ENCODE assay signal across 13 mouse cellular contexts in the genomic region with DNA sequence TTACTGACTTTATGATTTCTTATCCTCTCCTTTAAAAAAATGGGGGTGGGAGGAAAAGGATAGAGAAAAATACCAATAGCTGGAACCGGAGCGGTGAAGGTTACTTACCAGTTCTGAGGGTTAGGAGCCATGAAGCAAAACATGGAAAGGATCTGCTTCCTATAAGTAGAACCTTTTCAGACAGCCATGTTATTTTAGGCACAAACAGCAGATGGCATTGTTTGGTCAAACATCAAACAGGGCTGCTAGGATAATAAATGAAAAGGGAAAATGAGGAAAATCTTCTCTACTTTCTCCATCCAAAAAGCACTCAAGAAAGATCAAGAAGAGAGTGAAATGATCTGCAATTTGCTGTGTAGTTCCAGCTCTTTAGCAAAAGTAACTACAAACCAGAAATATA.
DNase-seq lines count a peak whose midpoint lies in the region; ATAC-seq and TF ChIP-seq lines count a peak whose summit lies in the region.
"Had no signal": no experiment of that assay in that cellular context is flagged by ENCODE, and none has a peak within 500 bp of the region (broad histone marks: within the 10 kb centered on the region; RNA-seq: fewer than 3 reads in every experiment).

No protein-coding gene starts in this region.

- no peak overlapping the region for H3K27ac ChIP-seq in heart, postnatal 0 days (ENCODE audit: low read depth)
- H3K27ac ChIP-seq in heart, embryonic 11.5 days (ENCODE audit: low read depth, low read length): no peak overlapping the region
- H3K27ac ChIP-seq: embryonic facial prominence, embryonic 12.5 days; heart, embryonic 13.5 days; liver, embryonic 14.5 days; macrophage had no signal

- H3K9me3 ChIP-seq in heart, postnatal 0 days (replicated peaks; ENCODE audit: control insufficient read depth, low read length): no peaks in the 10 kb centered on the region
- no peaks in the 10 kb centered on the region for H3K9me3 ChIP-seq in heart, embryonic 11.5 days (replicated peaks; ENCODE audit: control insufficient read depth, low read length)
- peaks cover 1% of the 10 kb centered on the region; the same call in 1 of the 2 replicates for H3K9me3 ChIP-seq in E14TG2a.4 (ENCODE audit: low read length)
- H3K9me3 ChIP-seq: embryonic facial prominence, embryonic 12.5 days had no signal

- H3K9ac ChIP-seq in heart, postnatal 0 days (replicated peaks; ENCODE audit: low read depth, low read length): no peak overlapping the region
- no peak overlapping the region for H3K9ac ChIP-seq in heart, embryonic 11.5 days (ENCODE audit: low read depth, low read length)
- H3K9ac ChIP-seq: embryonic facial prominence, embryonic 12.5 days; heart, embryonic 13.5 days; liver, embryonic 14.5 days had no signal

- no peaks in the 10 kb centered on the region for H3K27me3 ChIP-seq in heart, postnatal 0 days (ENCODE audit: control insufficient read depth, insufficient read depth, low read length)
- H3K27me3 ChIP-seq in heart, embryonic 11.5 days (ENCODE audit: control insufficient read depth, insufficient read depth, low read length): no peaks in the 10 kb centered on the region
- no peaks in the 10 kb centered on the region for H3K27me3 ChIP-seq in E14TG2a.4 (ENCODE audit: insufficient read depth, low read length)
- H3K27me3 ChIP-seq: embryonic facial prominence, embryonic 12.5 days; heart, embryonic 13.5 days had no signal

- TF ChIP-seq EP300 in heart, postnatal 0 days (IDR thresholded peaks at IDR 0.05; ENCODE audit: low read depth): no peak

- 73% methylated on average over 2 of the region's 2 CpGs for WGBS in heart, postnatal 0 days
- WGBS in heart, embryonic 11.5 days (ENCODE audit: insufficient replicate concordance): 80% methylated on average over 2 of the region's 2 CpGs

- H3K4me3 ChIP-seq in heart, postnatal 0 days (ENCODE audit: low read depth, low read length): no peak overlapping the region
- H3K4me3 ChIP-seq in heart, embryonic 11.5 days (ENCODE audit: low read depth, low read length): no peak overlapping the region
- H3K4me3 ChIP-seq in E14TG2a.4 (replicated peaks; ENCODE audit: low read length): no peak overlapping the region
- H3K4me3 ChIP-seq: embryonic facial prominence, embryonic 12.5 days; heart, embryonic 13.5 days had no signal

- H3K4me2 ChIP-seq in heart, postnatal 0 days (ENCODE audit: low read depth, low read length): no peak overlapping the region
- no peak overlapping the region for H3K4me2 ChIP-seq in heart, embryonic 11.5 days
- H3K4me2 ChIP-seq: embryonic facial prominence, embryonic 12.5 days; heart, embryonic 13.5 days had no signal

- DNase-seq in heart, postnatal 0 days (ENCODE audit: low spot score): no peak
- peak; percentile 67 for DNase-seq in 3T3-L1 (ENCODE audit: low read depth, low spot score)
- DNase-seq in embryo, embryonic 10 days (ENCODE audit: low spot score): peak; percentile 34
- DNase-seq in urinary bladder, postnatal 14 days (ENCODE audit: low spot score): no peak
- no peak for DNase-seq in left cerebral cortex, postnatal 4 days
- DNase-seq: adrenal gland, adult 8-10 months had no signal

- no peaks in the 10 kb centered on the region for H3K4me1 ChIP-seq in heart, postnatal 0 days (ENCODE audit: control insufficient read depth, insufficient read depth)
- H3K4me1 ChIP-seq in heart, embryonic 11.5 days (ENCODE audit: control insufficient read depth, insufficient read depth, low read length): no peaks in the 10 kb centered on the region
- H3K4me1 ChIP-seq in E14TG2a.4 (replicated peaks; ENCODE audit: low read depth, low read length): no peaks in the 10 kb centered on the region
- H3K4me1 ChIP-seq: embryonic facial prominence, embryonic 12.5 days; heart, embryonic 13.5 days had no signal

- intact Hi-C loops in left cerebral cortex, postnatal 4 days (cut with DNase I): no loop called here

- no peak for ATAC-seq in heart, postnatal 0 days (ENCODE audit: insufficient read depth, low read depth)
- ATAC-seq in heart, embryonic 11.5 days (replicated peaks; ENCODE audit: insufficient number of reproducible peaks, low FRiP score, low TSS enrichment): no peak

- peak; percentile 31 for TF ChIP-seq CTCF in heart, postnatal 0 days (IDR thresholded peaks at IDR 0.05; ENCODE audit: low read depth)
- TF ChIP-seq CTCF in E14TG2a.4 (conservative IDR thresholded peaks at IDR 0.05; ENCODE audit: low read length): peak; percentile 32

- no peaks in the 10 kb centered on the region for H3K36me3 ChIP-seq in heart, postnatal 0 days (replicated peaks; ENCODE audit: control insufficient read depth, insufficient read depth, low read length)
- H3K36me3 ChIP-seq in heart, embryonic 11.5 days (ENCODE audit: control insufficient read depth, insufficient read depth, low read length): no peaks in the 10 kb centered on the region
- H3K36me3 ChIP-seq in E14TG2a.4 (ENCODE audit: insufficient read depth, low read length): no peaks in the 10 kb centered on the region
- H3K36me3 ChIP-seq: embryonic facial prominence, embryonic 12.5 days; G1E; heart, embryonic 13.5 days had no signal

Comparison
In these comparisons a context has a peak if more than half of its experiments do, and no peak if none do; other contexts are left out.
1. DNase-seq: peak in 3T3-L1 (single experiment) and embryo, embryonic 10 days (single experiment); none in heart, postnatal 0 days (single experiment), urinary bladder, postnatal 14 days (single experiment) and left cerebral cortex, postnatal 4 days (single experiment).